ENCODE assay signal across 24 mouse cellular contexts in genomic region chr3:146097861-146098260, GRCm38 (mm10). TPM values are rescaled to one million over a fixed set of nuclear protein-coding genes. Genes with fewer than 3 reads are reported as not detected.
"Had no signal": no experiment of that assay in that cellular context is flagged by ENCODE, and none has a peak within 500 bp of the region (broad histone marks: within the 10 kb centered on the region; RNA-seq: fewer than 3 reads in every experiment).

No protein-coding gene starts in this region.

- H3K27ac ChIP-seq: liver, embryonic 12.5 days; liver, embryonic 14.5 days; midbrain, embryonic 13.5 days; neural tube, embryonic 13.5 days; neural tube, embryonic 15.5 days had no signal

- H3K4me3 ChIP-seq: liver, embryonic 12.5 days; midbrain, embryonic 13.5 days; myocyte; neural tube, embryonic 13.5 days; neural tube, embryonic 15.5 days had no signal

- H3K36me3 ChIP-seq: liver, embryonic 12.5 days; midbrain, embryonic 13.5 days; neural tube, embryonic 13.5 days; neural tube, embryonic 15.5 days had no signal

- H3K9ac ChIP-seq: liver, embryonic 12.5 days; liver, embryonic 14.5 days; lung, embryonic 14.5 days; midbrain, embryonic 13.5 days; neural tube, embryonic 13.5 days; neural tube, embryonic 15.5 days had no signal

- H3K9me3 ChIP-seq: midbrain, embryonic 13.5 days; neural tube, embryonic 13.5 days; neural tube, embryonic 15.5 days had no signal

- H3K27me3 ChIP-seq: liver, embryonic 12.5 days; midbrain, embryonic 13.5 days; neural tube, embryonic 13.5 days; neural tube, embryonic 15.5 days had no signal

- DNase-seq: lung, adult 18-20 months; lung, embryonic 14.5 days; lung, postnatal 10 days; lung, postnatal 4 days; retina, postnatal 1 day; right cerebral cortex, adult 18-20 months; right cerebral cortex, postnatal 25 days; right cerebral cortex, postnatal 4 days; spleen, adult 18-20 months; thymus, adult 18-20 months; thymus, postnatal 14 days had no signal

- H3K4me1 ChIP-seq: liver, embryonic 12.5 days; midbrain, embryonic 13.5 days; neural tube, embryonic 13.5 days; neural tube, embryonic 15.5 days had no signal

- ATAC-seq: liver, embryonic 12.5 days; midbrain, embryonic 13.5 days; midbrain, embryonic 16.5 days had no signal

RNA-seq across cellular contexts. Expression of gene Wdr63, which starts 10.1 kb away (rescaled TPM):
- total RNA-seq: megakaryocyte, adult 5-6 weeks had no signal
- polyA plus RNA-seq: liver, embryonic 16.5 days; lung, embryonic 14.5 days; midbrain, embryonic 11.5 days; neural tube, embryonic 11.5 days; small intestine, adult 2 months; stomach, embryonic 14.5 days had no signal

RNA-seq across cellular contexts. Expression of gene Mcoln3, which starts 19.4 kb away (rescaled TPM):
- polyA plus RNA-seq: myocyte had no signal

RNA-seq across cellular contexts. Expression of gene Mcoln2, which starts 51.8 kb away (rescaled TPM):
- polyA plus RNA-seq: myocyte had no signal
